Mouse (Mus musculus): Measurements from ENCODE around the gene Mier1. TPM values are rescaled to one million over a fixed set of nuclear protein-coding genes. Genes with fewer than 3 reads are reported as not detected.

Gene Mier1
- 10 to 100 TPM; 44.9 to 45.6 TPM for total RNA-seq (2021)
- long read RNA-seq, experiment 1, full-length matches to known transcripts: 6 of 16 reads
- long read RNA-seq, experiment 1, partial matches to known transcripts: 1 of 16 reads
- long read RNA-seq, experiment 1, other reads (novel, unspliced or antisense): 9 of 16 reads
- long read RNA-seq, experiment 2, full-length matches to known transcripts: 3 of 14 reads
- long read RNA-seq, experiment 2, partial matches to known transcripts: 1 of 14 reads
- long read RNA-seq, experiment 2, other reads (novel, unspliced or antisense): 10 of 14 reads

DNA sequence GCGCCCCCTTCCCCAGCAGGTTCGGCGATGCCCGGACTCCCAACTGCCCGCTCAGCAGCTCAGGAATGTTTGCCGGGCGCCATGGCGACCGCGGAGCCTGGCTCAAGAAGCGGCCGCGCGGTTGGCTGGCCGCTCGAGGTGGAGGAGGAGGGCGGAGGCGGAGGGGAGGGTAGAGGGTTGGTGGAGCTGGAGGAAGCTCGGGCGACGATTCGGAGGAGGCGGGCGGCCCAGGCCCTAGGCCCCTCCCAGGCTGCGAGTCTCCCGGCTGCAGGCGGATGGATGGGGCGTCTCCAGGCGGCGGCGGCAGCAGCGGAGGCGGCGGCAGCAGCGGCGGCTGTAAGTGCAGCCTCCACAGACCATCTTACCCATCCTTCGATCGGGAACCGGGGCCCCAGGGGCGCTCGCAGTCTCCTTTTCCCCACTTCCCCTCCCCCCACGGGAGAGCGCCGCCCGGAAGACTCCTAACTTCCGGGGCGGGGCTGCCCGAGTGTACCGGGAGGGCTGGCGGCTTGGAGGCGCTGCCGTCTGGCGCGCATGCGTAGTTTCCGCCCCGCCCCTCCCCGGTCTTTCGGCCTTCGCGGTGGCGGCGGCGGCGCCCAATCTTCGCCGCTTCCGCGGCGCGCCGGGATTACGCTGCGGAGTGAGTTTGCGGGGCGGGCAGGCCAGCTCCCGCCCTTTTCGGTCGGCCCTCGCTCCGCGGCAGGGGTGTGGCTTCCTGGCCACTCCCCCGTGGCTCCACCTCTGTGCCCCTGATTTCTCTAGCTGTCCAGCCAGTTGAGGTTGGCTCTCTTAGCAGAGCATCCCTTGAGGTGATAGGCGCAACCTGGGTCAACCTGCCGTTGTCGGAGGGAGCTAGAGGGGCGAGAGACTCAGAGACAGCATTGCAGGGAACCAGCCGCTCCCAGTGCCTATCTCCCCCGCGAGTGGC is at the start of gene Mier1, which contains the start of gene Wdr78:
Gene Mier1 (plus strand): TSS at position 207 of the 928 bp plus-strand sequence.
Gene Wdr78 (minus strand): TSS at position 372 of the 928 bp plus-strand sequence.
- peak; percentile 93 to 94 for DNase-seq (ENCODE audit: extremely low spot score in 1 of 2, low spot score in 2 of 2)
- intact Hi-C loops (cut with DNase I): loop anchor here (1.0 to 10.0 kb wide), 2 partner anchors 101 to 350 kb away; partner anchors contain the start of gene Slc35d1
- H3K4me3 ChIP-seq: peak within 1 kb of the TSS; percentile 52
- peak within 1 kb of the TSS; percentile 99 for H3K27ac ChIP-seq
- TF ChIP-seq CTCF (IDR thresholded peaks at IDR 0.05): no peak

DNA sequence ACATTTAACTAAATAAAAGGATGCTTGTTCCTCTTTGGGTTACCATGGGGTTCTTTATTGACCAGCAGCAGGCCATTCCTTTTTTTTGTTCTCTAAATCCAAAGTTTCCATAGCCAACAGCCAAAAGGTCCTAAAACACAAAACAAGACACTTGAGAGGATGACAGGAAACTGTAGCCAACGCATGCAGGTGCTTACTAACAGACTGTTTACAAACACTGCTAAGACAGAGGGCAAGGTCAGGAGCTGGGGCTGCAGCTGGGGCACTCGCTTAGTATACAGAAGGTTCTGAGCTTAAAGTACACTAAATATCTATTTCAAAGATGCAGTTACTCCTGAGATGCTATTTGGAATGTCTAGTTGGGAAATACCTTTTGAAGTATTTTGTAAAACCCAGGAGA is 49.8 kb upstream of the Mier1 start:
- no peak for TF ChIP-seq CTCF (IDR thresholded peaks at IDR 0.05)
- DNase-seq (ENCODE audit: extremely low spot score in 1 of 2, low spot score in 2 of 2): no peak
- H3K4me3 ChIP-seq: no peak overlapping the region
- no peak overlapping the region for H3K27ac ChIP-seq
- intact Hi-C loops (cut with DNase I): no loop called here

DNA sequence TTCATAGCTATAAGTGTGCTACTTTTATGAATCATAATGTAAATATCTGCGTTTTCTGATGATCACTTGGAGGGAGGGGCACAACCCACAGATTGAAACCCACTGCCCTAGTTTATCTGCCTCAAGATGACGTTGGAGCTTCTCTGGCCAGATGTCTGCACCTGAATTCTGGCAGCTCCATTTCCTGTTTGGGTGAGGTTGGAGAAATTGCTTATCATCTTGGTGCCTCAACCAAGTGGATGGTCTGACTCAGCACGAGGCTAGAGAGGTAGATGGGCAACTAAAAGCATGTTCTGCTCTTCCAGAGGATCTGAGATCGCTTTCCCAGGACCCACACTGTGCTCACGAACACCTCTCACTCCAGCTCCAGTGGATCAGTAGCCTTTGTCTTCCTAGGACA is 49.2 kb upstream of the Mier1 start:
- DNase-seq (ENCODE audit: extremely low spot score in 1 of 2, low spot score in 2 of 2): no peak
- H3K4me3 ChIP-seq: no peak overlapping the region
- intact Hi-C loops (cut with DNase I): no loop called here
- TF ChIP-seq CTCF (IDR thresholded peaks at IDR 0.05): no peak
- no peak overlapping the region for H3K27ac ChIP-seq

DNA sequence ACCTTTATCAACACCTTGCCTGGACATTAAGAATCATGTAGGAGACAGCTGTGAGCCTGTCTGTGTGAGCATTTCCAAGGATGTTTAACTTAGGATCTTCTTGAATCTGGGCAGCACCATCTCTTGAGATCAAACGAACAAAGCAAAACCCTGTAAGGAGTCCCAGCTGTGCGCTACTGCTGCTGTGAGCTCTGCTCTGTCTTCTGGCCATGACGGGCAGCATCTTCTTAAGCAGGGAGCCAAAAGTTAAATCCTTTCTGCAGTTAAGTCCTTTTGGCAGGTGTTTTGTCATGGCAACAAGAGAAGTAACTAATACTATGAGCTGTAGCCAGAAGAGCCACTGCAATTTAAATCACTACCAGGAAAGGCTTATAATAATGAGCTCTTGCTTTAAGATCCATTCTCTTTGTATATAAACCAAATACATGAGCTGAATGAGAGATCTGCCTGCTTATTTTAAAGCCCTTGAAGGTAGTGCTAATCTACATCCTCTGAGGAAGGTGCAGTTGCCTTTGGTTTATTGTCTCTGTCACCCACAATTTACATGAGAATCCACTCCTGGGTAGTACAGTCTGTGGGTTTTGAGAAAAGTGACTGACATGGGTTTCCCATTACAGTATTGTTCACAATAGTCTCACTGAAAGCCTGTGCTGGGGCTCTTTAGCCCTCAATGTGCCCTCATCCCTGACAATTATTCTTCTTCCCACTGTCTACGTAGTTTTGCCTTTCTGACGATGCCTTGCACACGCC is 46.1 kb upstream of the Mier1 start:
- intact Hi-C loops (cut with DNase I): no loop called here
- no peak for TF ChIP-seq CTCF (IDR thresholded peaks at IDR 0.05)
- Histone ChIP-seq H3K27ac (no peak overlapping the region), H3K4me3 (no peak overlapping the region)
- no peak for DNase-seq (ENCODE audit: extremely low spot score in 1 of 2, low spot score in 2 of 2)

DNA sequence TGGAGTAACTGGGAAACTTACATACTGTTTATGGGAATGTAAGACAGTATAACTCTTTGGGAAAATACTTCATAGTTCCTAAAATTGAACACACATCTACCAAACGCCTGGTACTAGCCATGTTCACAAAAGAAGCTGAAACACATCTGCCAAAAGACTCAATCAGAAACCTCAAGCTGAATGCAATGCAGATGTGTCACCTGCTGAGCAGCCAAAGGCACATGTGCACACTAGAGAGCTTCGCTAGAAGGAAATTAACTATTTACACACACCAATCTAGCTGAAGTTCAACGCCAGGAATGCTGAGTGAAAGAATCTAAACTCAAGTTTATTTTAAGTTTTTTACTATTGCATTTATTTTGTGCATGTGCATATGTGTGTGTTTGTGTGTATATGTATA is 43.6 kb upstream of the Mier1 start:
- no peak for DNase-seq (ENCODE audit: extremely low spot score in 1 of 2, low spot score in 2 of 2)
- no peak overlapping the region for H3K4me3 ChIP-seq
- intact Hi-C loops (cut with DNase I): no loop called here
- H3K27ac ChIP-seq: no peak overlapping the region
- no peak for TF ChIP-seq CTCF (IDR thresholded peaks at IDR 0.05)

DNA sequence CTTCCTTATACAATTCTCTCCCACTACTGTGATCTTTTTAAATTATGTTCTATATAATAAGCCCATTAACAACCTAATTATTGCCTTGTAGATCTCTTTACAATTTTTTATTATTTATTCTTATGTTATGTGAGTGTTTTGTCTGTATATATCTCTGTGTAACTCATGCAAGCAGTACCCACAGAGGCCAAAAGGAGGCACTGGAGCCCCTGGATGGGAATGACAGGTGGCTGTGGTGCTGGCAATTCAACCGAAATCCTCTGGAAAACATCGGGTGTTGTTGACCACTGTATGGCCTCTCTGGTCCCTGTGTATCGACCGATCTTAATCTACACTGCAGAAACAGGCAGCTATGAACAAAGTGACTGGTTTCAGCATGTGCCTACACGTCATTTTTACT is 29.0 kb upstream of the Mier1 start:
- Histone ChIP-seq H3K27ac (no peak overlapping the region), H3K4me3 (no peak overlapping the region)
- intact Hi-C loops (cut with DNase I): no loop called here
- TF ChIP-seq CTCF (IDR thresholded peaks at IDR 0.05): no peak; the same call in none of the 2 replicates
- DNase-seq (ENCODE audit: extremely low spot score in 1 of 2, low spot score in 2 of 2): no peak

DNA sequence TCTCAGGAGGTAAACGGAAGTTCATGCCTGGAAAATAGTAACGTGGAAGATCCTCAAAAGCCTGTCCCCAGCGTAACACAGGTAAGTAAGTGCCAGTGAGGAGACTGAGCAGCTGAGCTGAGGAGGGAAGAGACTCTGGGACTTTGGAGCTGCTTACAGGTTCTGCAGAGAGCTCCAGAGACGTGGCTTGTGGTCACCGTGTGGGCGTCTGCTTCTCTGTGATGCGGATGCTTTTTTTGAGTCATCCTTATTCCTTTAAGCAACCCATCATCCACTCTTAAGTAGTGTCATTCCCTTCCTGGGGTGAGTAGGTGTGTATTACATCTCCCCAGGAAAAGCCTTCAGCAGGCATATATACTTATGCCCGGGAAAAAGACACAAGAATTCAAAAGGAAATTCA is 18.3 kb upstream of the Mier1 start:
- intact Hi-C loops (cut with DNase I): no loop called here
- no peak for DNase-seq (ENCODE audit: extremely low spot score in 1 of 2, low spot score in 2 of 2)
- no peak for TF ChIP-seq CTCF (IDR thresholded peaks at IDR 0.05)

DNA sequence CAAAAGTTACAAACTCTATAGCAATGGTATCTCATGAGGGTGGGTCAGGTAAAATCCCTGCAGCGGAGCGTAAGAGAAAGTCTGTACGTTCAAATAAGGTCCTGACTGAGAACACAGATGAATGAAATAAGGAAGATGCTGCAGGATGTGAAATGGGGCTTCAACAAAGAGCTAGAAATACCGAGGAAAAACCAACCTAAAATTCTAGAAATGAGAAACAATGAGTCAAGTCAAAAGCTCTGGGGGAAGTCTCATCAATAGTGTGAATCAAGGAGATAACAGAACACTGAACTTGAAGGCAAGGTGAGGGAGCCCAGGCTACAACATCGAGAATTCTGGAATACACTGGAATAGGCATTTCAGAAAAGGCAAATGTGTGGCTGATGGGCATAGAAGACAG is 15.7 kb upstream of the Mier1 start:
- no peak for TF ChIP-seq CTCF (IDR thresholded peaks at IDR 0.05)
- H3K4me3 ChIP-seq: no peak overlapping the region
- intact Hi-C loops (cut with DNase I): no loop called here
- no peak overlapping the region for H3K27ac ChIP-seq
- no peak for DNase-seq (ENCODE audit: extremely low spot score in 1 of 2, low spot score in 2 of 2)

More for the DNA sequence above, 18.3 kb upstream of the Mier1 start:
- H3K4me3 ChIP-seq: no peak overlapping the region
- no peak overlapping the region for H3K27ac ChIP-seq

DNA sequence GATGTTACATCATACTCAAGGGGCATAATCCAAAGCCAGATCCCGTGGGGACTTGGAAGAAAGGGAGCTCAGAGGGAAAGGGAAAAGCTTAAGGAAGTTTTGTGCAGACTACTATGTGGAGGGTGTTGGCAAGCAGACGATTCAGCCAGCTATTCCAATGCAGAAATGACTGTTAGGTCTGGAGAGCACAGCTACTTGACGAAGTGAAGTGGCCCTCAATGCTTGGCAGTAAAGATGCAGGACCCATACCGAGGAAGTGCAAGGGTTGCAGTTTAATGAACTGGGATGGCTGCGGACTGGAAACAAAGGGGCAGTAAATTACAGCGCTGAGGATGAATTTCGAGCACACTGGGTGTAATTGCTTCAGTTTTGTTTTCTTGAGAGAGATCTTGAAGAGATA is 1.5 kb upstream of the Mier1 start:
- no peak for DNase-seq (ENCODE audit: extremely low spot score in 1 of 2, low spot score in 2 of 2)
- TF ChIP-seq CTCF (IDR thresholded peaks at IDR 0.05): no peak
- Histone ChIP-seq H3K27ac (no peak overlapping the region), H3K4me3 (peak overlapping the region; percentile 52)
- intact Hi-C loops (cut with DNase I): loop anchor here (10.0 kb wide), 1 partner anchor 348 kb away; no protein-coding TSS in a partner anchor

DNA sequence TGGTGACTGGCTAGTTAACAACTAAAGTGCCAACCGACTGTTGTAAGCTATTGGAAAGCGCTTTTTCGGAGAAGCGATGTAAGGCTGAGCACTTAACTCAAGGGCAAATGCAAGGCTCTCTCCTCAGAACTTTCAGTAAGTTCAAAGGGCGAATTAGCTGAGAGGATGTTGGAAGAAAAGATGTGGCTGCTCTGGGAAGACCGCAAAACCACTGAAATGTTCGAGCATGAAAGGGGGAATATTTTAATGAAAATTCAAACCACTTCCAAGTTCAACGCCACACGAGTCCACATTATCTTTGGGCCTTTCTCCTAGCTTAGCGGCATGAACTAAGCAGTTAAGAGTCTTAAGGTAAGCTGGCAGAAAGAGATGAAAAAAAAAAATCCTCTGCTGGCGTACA is 788 bp upstream of the Mier1 start:
- intact Hi-C loops (cut with DNase I): loop anchor here (10.0 kb wide), 1 partner anchor 349 kb away; no protein-coding TSS in a partner anchor
- no peak for TF ChIP-seq CTCF (IDR thresholded peaks at IDR 0.05)
- DNase-seq (ENCODE audit: extremely low spot score in 1 of 2, low spot score in 2 of 2): no peak
- Histone ChIP-seq H3K27ac (peak overlapping the region; percentile 99), H3K4me3 (peak overlapping the region; percentile 52)

DNA sequence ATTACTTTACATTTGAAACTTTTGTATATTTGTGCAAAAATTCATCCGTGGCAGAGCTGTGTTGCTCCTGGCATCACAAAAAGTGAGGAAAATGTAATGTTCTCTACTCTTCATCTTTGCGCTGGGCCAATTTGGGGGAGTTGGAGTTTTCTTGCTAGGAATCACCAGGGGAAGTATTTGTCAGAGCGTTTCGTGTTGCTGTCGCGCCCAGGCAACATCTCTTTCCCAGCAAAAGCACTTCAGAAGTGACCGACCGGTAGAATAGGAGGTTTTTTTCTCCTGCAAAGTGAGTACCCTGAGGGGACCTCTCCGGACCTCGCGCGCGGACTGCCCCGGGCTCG is 4.7 kb downstream of the Mier1 start:
- no peak for DNase-seq (ENCODE audit: extremely low spot score in 1 of 2, low spot score in 2 of 2)
- H3K27ac ChIP-seq: peak overlapping the region; percentile 65
- H3K4me3 ChIP-seq: peak overlapping the region; percentile 52
- no peak for TF ChIP-seq CTCF (IDR thresholded peaks at IDR 0.05)
- intact Hi-C loops (cut with DNase I): loop anchor here (2.0 to 10.0 kb wide), 2 partner anchors 194 to 354 kb away; partner anchors contain the start of gene Oma1

Data from left cerebral cortex, adult 2 months (tissue).